Mouse (Mus musculus): ENCODE data around the gene Rfx2.

Rfx2 gene

GRCm38 (mm10) chr17:56758132-56758531 is 72.7 kb downstream of the Rfx2 start:
- peak; percentile 82 for DNase-seq (ENCODE audit: low read depth, low spot score)
- H3K27me3 ChIP-seq (ENCODE audit: control insufficient read depth, insufficient read depth, low read length, poor library complexity, severe bottlenecking) = no peaks in the 10 kb centered on the region
- no peaks in the 10 kb centered on the region for H3K36me3 ChIP-seq (ENCODE audit: control insufficient read depth, insufficient read depth, low read length, poor library complexity, severe bottlenecking)

- Histone ChIP-seq H3K27me3 (ENCODE audit: control insufficient read depth, insufficient read depth, low read length, poor library complexity, severe bottlenecking) (no peaks in the 10 kb centered on the region), H3K36me3 (ENCODE audit: control insufficient read depth, insufficient read depth, low read length, poor library complexity, severe bottlenecking) (no peaks in the 10 kb centered on the region)
- peak; percentile 45 for DNase-seq (ENCODE audit: low read depth, low spot score)
These were observed 73.2 kb downstream of the Rfx2 start, which contains the start of gene Nrtn for GRCm38 (mm10) chr17:56757416-56758123. Gene Nrtn, minus strand, starts transcription at chr17:56757530.

GRCm38 (mm10) chr17:56756703-56757399 is 74.0 kb downstream of the Rfx2 start:
- peak; percentile 40 for DNase-seq (ENCODE audit: low read depth, low spot score)
- Histone ChIP-seq H3K36me3 (ENCODE audit: control insufficient read depth, insufficient read depth, low read length, poor library complexity, severe bottlenecking) (no peaks in the 10 kb centered on the region), H3K27me3 (ENCODE audit: control insufficient read depth, insufficient read depth, low read length, poor library complexity, severe bottlenecking) (no peaks in the 10 kb centered on the region)

GRCm38 (mm10) chr17:56754271-56755185 is 76.3 kb downstream of the Rfx2 start:
- Histone ChIP-seq H3K36me3 (ENCODE audit: control insufficient read depth, insufficient read depth, low read length, poor library complexity, severe bottlenecking) (no peaks in the 10 kb centered on the region), H3K27me3 (ENCODE audit: control insufficient read depth, insufficient read depth, low read length, poor library complexity, severe bottlenecking) (no peaks in the 10 kb centered on the region)
- DNase-seq (ENCODE audit: low read depth, low spot score) = no peak

GRCm38 (mm10) chr17:56753452-56753851 is 77.4 kb downstream of the Rfx2 start:
- no peaks in the 10 kb centered on the region for H3K36me3 ChIP-seq (ENCODE audit: control insufficient read depth, insufficient read depth, low read length, poor library complexity, severe bottlenecking)
- H3K27me3 ChIP-seq (ENCODE audit: control insufficient read depth, insufficient read depth, low read length, poor library complexity, severe bottlenecking) = no peaks in the 10 kb centered on the region
- no peak for DNase-seq (ENCODE audit: low read depth, low spot score)

GRCm38 (mm10) chr17:56751404-56752072 is 79.3 kb downstream of the Rfx2 start:
- Histone ChIP-seq H3K27me3 (ENCODE audit: control insufficient read depth, insufficient read depth, low read length, poor library complexity, severe bottlenecking) (no peaks in the 10 kb centered on the region), H3K36me3 (ENCODE audit: control insufficient read depth, insufficient read depth, low read length, poor library complexity, severe bottlenecking) (no peaks in the 10 kb centered on the region)
- peak; percentile 37 for DNase-seq (ENCODE audit: low read depth, low spot score)

GRCm38 (mm10) chr17:56744173-56744572 is 86.6 kb downstream of the Rfx2 start:
- no peak for DNase-seq (ENCODE audit: low read depth, low spot score)
- H3K36me3 ChIP-seq (ENCODE audit: control insufficient read depth, insufficient read depth, low read length, poor library complexity, severe bottlenecking) = no peaks in the 10 kb centered on the region

GRCm38 (mm10) chr17:56740788-56741160 is 90.0 kb downstream of the Rfx2 start:
- H3K27me3 ChIP-seq (ENCODE audit: control insufficient read depth, insufficient read depth, low read length, poor library complexity, severe bottlenecking) = no peaks in the 10 kb centered on the region
- no peak for DNase-seq (ENCODE audit: low read depth, low spot score)
- H3K36me3 ChIP-seq (ENCODE audit: control insufficient read depth, insufficient read depth, low read length, poor library complexity, severe bottlenecking) = no peaks in the 10 kb centered on the region

More at GRCm38 (mm10) chr17:56744173-56744572, 86.6 kb downstream of the Rfx2 start:
- no peaks in the 10 kb centered on the region for H3K27me3 ChIP-seq (ENCODE audit: control insufficient read depth, insufficient read depth, low read length, poor library complexity, severe bottlenecking)

GRCm38 (mm10) chr17:56740118-56740787 is 90.6 kb downstream of the Rfx2 start:
- H3K36me3 ChIP-seq (ENCODE audit: control insufficient read depth, insufficient read depth, low read length, poor library complexity, severe bottlenecking) = no peaks in the 10 kb centered on the region
- no peak for DNase-seq (ENCODE audit: low read depth, low spot score)

GRCm38 (mm10) chr17:56738221-56738620 is 92.6 kb downstream of the Rfx2 start:
- no peaks in the 10 kb centered on the region for H3K36me3 ChIP-seq (ENCODE audit: control insufficient read depth, insufficient read depth, low read length, poor library complexity, severe bottlenecking)
- no peak for DNase-seq (ENCODE audit: low read depth, low spot score)
- H3K27me3 ChIP-seq (ENCODE audit: control insufficient read depth, insufficient read depth, low read length, poor library complexity, severe bottlenecking) = no peaks in the 10 kb centered on the region

More at GRCm38 (mm10) chr17:56740118-56740787, 90.6 kb downstream of the Rfx2 start:
- H3K27me3 ChIP-seq (ENCODE audit: control insufficient read depth, insufficient read depth, low read length, poor library complexity, severe bottlenecking) = no peaks in the 10 kb centered on the region

- Histone ChIP-seq H3K36me3 (ENCODE audit: control insufficient read depth, insufficient read depth, low read length, poor library complexity, severe bottlenecking) (no peaks in the 10 kb centered on the region), H3K27me3 (ENCODE audit: control insufficient read depth, insufficient read depth, low read length, poor library complexity, severe bottlenecking) (no peaks in the 10 kb centered on the region)
- peak; percentile 38 for DNase-seq (ENCODE audit: low read depth, low spot score)
These were observed 94.3 kb downstream of the Rfx2 start for GRCm38 (mm10) chr17:56736534-56736933.

GRCm38 (mm10) chr17:56729656-56730055 is 101.2 kb downstream of the Rfx2 start:
- Histone ChIP-seq H3K36me3 (ENCODE audit: control insufficient read depth, insufficient read depth, low read length, poor library complexity, severe bottlenecking) (no peaks in the 10 kb centered on the region), H3K27me3 (ENCODE audit: control insufficient read depth, insufficient read depth, low read length, poor library complexity, severe bottlenecking) (no peaks in the 10 kb centered on the region)
- DNase-seq (ENCODE audit: low read depth, low spot score) = no peak

- H3K27me3 ChIP-seq (ENCODE audit: control insufficient read depth, insufficient read depth, low read length, poor library complexity, severe bottlenecking) = no peaks in the 10 kb centered on the region
- DNase-seq (ENCODE audit: low read depth, low spot score) = no peak
- H3K36me3 ChIP-seq (ENCODE audit: control insufficient read depth, insufficient read depth, low read length, poor library complexity, severe bottlenecking) = no peaks in the 10 kb centered on the region
These were observed 101.7 kb downstream of the Rfx2 start for GRCm38 (mm10) chr17:56729151-56729550.

GRCm38 (mm10) chr17:56728117-56728516 is 102.7 kb downstream of the Rfx2 start:
- DNase-seq (ENCODE audit: low read depth, low spot score) = no peak
- H3K36me3 ChIP-seq (ENCODE audit: control insufficient read depth, insufficient read depth, low read length, poor library complexity, severe bottlenecking) = no peaks in the 10 kb centered on the region
- no peaks in the 10 kb centered on the region for H3K27me3 ChIP-seq (ENCODE audit: control insufficient read depth, insufficient read depth, low read length, poor library complexity, severe bottlenecking)

All from splenic B cell, adult 2 months (primary cell).